Mouse (Mus musculus): ENCODE measurements around the gene Gm37240. TPM values are rescaled to one million over a fixed set of nuclear protein-coding genes. Genes with fewer than 3 reads are reported as not detected.

Gm37240 gene
- total RNA-seq, 1 experiment, result 1.2 TPM

GRCm38 (mm10) chr3:84594894-84595676 lies 1292.2 kb downstream of the Gm37240 start:
- Histone ChIP-seq H3K9ac (ENCODE audit: insufficient read depth, low read depth, low read length, poor library complexity, severe bottlenecking) (no peak overlapping the region), H3K36me3 (ENCODE audit: control insufficient read depth, insufficient read depth, low read length, poor library complexity, severe bottlenecking) (no peaks in the 10 kb centered on the region), H3K9me3 (ENCODE audit: control insufficient read depth, insufficient read depth, low read depth, low read length) (no peaks in the 10 kb centered on the region), H3K4me3 (ENCODE audit: insufficient read depth in 1 of 2, low read depth in 1 of 2, low read length in 2 of 2, poor library complexity in 1 of 2, severe bottlenecking in 1 of 2) (no peak overlapping the region), H3K4me1 (ENCODE audit: control insufficient read depth in 2 of 2, insufficient read depth in 2 of 2, low read length in 2 of 2, poor library complexity in 1 of 2) (0 out of 4 replicates have a peak, but pooled peaks cover 0 to 2% of the 10 kb centered on the region in 2 experiments), H3K27ac (ENCODE audit: insufficient read depth, low read depth, low read length, poor library complexity, severe bottlenecking) (no peak overlapping the region)
- TF ChIP-seq ZNF384 (IDR thresholded peaks at IDR 0.05; ENCODE audit: low read depth, low read length), result no peak
- TF ChIP-seq ZC3H11A (IDR thresholded peaks at IDR 0.05; ENCODE audit: borderline replicate concordance, low read depth, low read length), result no peak
- peak; percentile 78 for TF ChIP-seq MAFK (IDR thresholded peaks at IDR 0.05; ENCODE audit: insufficient read depth, low read depth, low read length)
- in situ Hi-C loops (cut with MboI; ENCODE audit: low sequenced_read_pairs in 2 of 2, unreplicated experiment in 2 of 2), result no loop called here
- DNase-seq (ENCODE audit: low read depth, low spot score), result no peak

GRCm38 (mm10) chr3:84593274-84593673 lies 1294.0 kb downstream of the Gm37240 start, which contains the start of gene Tigd4:
TSS of gene Tigd4 (plus strand) at chr3:84593574.
- H3K4me3 ChIP-seq (ENCODE audit: insufficient read depth in 1 of 2, low read depth in 1 of 2, low read length in 2 of 2, poor library complexity in 1 of 2, severe bottlenecking in 1 of 2), result no peak within 1 kb of the TSS
- no peak within 1 kb of the TSS for H3K9ac ChIP-seq (ENCODE audit: insufficient read depth, low read depth, low read length, poor library complexity, severe bottlenecking)
- H3K9me3 ChIP-seq (ENCODE audit: control insufficient read depth, insufficient read depth, low read depth, low read length), result no peaks in the 10 kb centered on the region
- in situ Hi-C loops (cut with MboI; ENCODE audit: low sequenced_read_pairs in 2 of 2, unreplicated experiment in 2 of 2), result no loop called here
- DNase-seq (ENCODE audit: low read depth, low spot score), result no peak
- no peak within 1 kb of the TSS for H3K27ac ChIP-seq (ENCODE audit: insufficient read depth, low read depth, low read length, poor library complexity, severe bottlenecking)
- TF ChIP-seq ZC3H11A (IDR thresholded peaks at IDR 0.05; ENCODE audit: borderline replicate concordance, low read depth, low read length), result no peak
- TF ChIP-seq MAFK (IDR thresholded peaks at IDR 0.05; ENCODE audit: insufficient read depth, low read depth, low read length), result no peak
- no peak for TF ChIP-seq HCFC1 (IDR thresholded peaks at IDR 0.05; ENCODE audit: borderline replicate concordance, insufficient read depth, low read length)
- TF ChIP-seq CHD2 (IDR thresholded peaks at IDR 0.05; ENCODE audit: low read depth, low read length), result no peak
- TF ChIP-seq ZNF384 (IDR thresholded peaks at IDR 0.05; ENCODE audit: low read depth, low read length), result no peak
- H3K36me3 ChIP-seq (ENCODE audit: control insufficient read depth, insufficient read depth, low read length, poor library complexity, severe bottlenecking), result no peaks in the 10 kb centered on the region
- 0 out of 4 replicates have a peak, but pooled peaks cover 0 to 2% of the 10 kb centered on the region in 2 experiments for H3K4me1 ChIP-seq (ENCODE audit: control insufficient read depth in 2 of 2, insufficient read depth in 2 of 2, low read length in 2 of 2, poor library complexity in 1 of 2)

- in situ Hi-C loops (cut with MboI; ENCODE audit: low sequenced_read_pairs in 2 of 2, unreplicated experiment in 2 of 2), result no loop called here
- H3K36me3 ChIP-seq (ENCODE audit: control insufficient read depth, insufficient read depth, low read length, poor library complexity, severe bottlenecking), result no peaks in the 10 kb centered on the region
- H3K9me3 ChIP-seq (ENCODE audit: control insufficient read depth, insufficient read depth, low read depth, low read length), result no peaks in the 10 kb centered on the region
- no peak overlapping the region for H3K9ac ChIP-seq (ENCODE audit: insufficient read depth, low read depth, low read length, poor library complexity, severe bottlenecking)
- no peaks in the 10 kb centered on the region for H3K4me1 ChIP-seq (ENCODE audit: control insufficient read depth in 2 of 2, insufficient read depth in 2 of 2, low read length in 2 of 2, poor library complexity in 1 of 2)
- no peak overlapping the region for H3K27ac ChIP-seq (ENCODE audit: insufficient read depth, low read depth, low read length, poor library complexity, severe bottlenecking)
- no peak overlapping the region for H3K4me3 ChIP-seq (ENCODE audit: insufficient read depth in 1 of 2, low read depth in 1 of 2, low read length in 2 of 2, poor library complexity in 1 of 2, severe bottlenecking in 1 of 2)
- TF ChIP-seq MAFK (IDR thresholded peaks at IDR 0.05; ENCODE audit: insufficient read depth, low read depth, low read length) (no peak), ZC3H11A (IDR thresholded peaks at IDR 0.05; ENCODE audit: borderline replicate concordance, low read depth, low read length) (no peak), HCFC1 (IDR thresholded peaks at IDR 0.05; ENCODE audit: borderline replicate concordance, insufficient read depth, low read length) (no peak), ZNF384 (IDR thresholded peaks at IDR 0.05; ENCODE audit: low read depth, low read length) (no peak), CHD2 (IDR thresholded peaks at IDR 0.05; ENCODE audit: low read depth, low read length) (no peak)
- no peak for DNase-seq (ENCODE audit: low read depth, low spot score)
Observed at GRCm38 (mm10) chr3:84586736-84587135, 1300.6 kb downstream of the Gm37240 start.

- Histone ChIP-seq H3K27ac (ENCODE audit: insufficient read depth, low read depth, low read length, poor library complexity, severe bottlenecking) (no peak overlapping the region), H3K36me3 (ENCODE audit: control insufficient read depth, insufficient read depth, low read length, poor library complexity, severe bottlenecking) (no peaks in the 10 kb centered on the region), H3K4me1 (ENCODE audit: control insufficient read depth in 2 of 2, insufficient read depth in 2 of 2, low read length in 2 of 2, poor library complexity in 1 of 2) (no peaks in the 10 kb centered on the region), H3K4me3 (ENCODE audit: insufficient read depth in 1 of 2, low read depth in 1 of 2, low read length in 2 of 2, poor library complexity in 1 of 2, severe bottlenecking in 1 of 2) (peak overlapping the region; percentile 81 to 86), H3K9me3 (ENCODE audit: control insufficient read depth, insufficient read depth, low read depth, low read length) (no peaks in the 10 kb centered on the region), H3K9ac (ENCODE audit: insufficient read depth, low read depth, low read length, poor library complexity, severe bottlenecking) (peak overlapping the region; percentile 71)
- in situ Hi-C loops (cut with MboI; ENCODE audit: low sequenced_read_pairs in 2 of 2, unreplicated experiment in 2 of 2), result no loop called here
- no peak for TF ChIP-seq ZC3H11A (IDR thresholded peaks at IDR 0.05; ENCODE audit: borderline replicate concordance, low read depth, low read length)
- no peak for TF ChIP-seq MAFK (IDR thresholded peaks at IDR 0.05; ENCODE audit: insufficient read depth, low read depth, low read length)
- TF ChIP-seq CHD2 (IDR thresholded peaks at IDR 0.05; ENCODE audit: low read depth, low read length), result no peak
- no peak for TF ChIP-seq HCFC1 (IDR thresholded peaks at IDR 0.05; ENCODE audit: borderline replicate concordance, insufficient read depth, low read length)
- TF ChIP-seq ZNF384 (IDR thresholded peaks at IDR 0.05; ENCODE audit: low read depth, low read length), result no peak
- no peak for DNase-seq (ENCODE audit: low read depth, low spot score)
Observed at GRCm38 (mm10) chr3:84582913-84583276, 1304.4 kb downstream of the Gm37240 start.

Data from ES-E14 (cell line).